Comparison of ENCODE assay signal across 8 mouse cellular contexts in genomic region chr11:60931869-60932481, GRCm38 (mm10). TPM values are rescaled to one million over a fixed set of nuclear protein-coding genes. Genes with fewer than 3 reads are reported as not detected.
DNase-seq lines count a peak whose midpoint lies in the region; ATAC-seq lines count a peak whose summit lies in the region.

Map2k3 (plus strand) TSS chr11:60932033.

- peak within 1 kb of the TSS; percentile 92 for H3K4me3 ChIP-seq in brown adipose tissue, adult 24 weeks (ENCODE audit: insufficient read depth, low read depth, low read length)
- peak within 1 kb of the TSS; percentile 85 to 93 for H3K4me3 ChIP-seq in heart, embryonic 14.5 days (ENCODE audit: control insufficient read depth in 1 of 2, insufficient read depth in 1 of 2, low read depth in 1 of 2, low read length in 2 of 2)
- H3K4me3 ChIP-seq in liver, embryonic 13.5 days (replicated peaks): peak within 1 kb of the TSS; percentile 95
- H3K4me3 ChIP-seq in stomach, embryonic 16.5 days (replicated peaks; ENCODE audit: low read length): peak within 1 kb of the TSS; percentile 96

- peak; percentile 96 for DNase-seq in CD4-positive, CD25-positive, alpha-beta regulatory T cell, adult 2 months (ENCODE audit: low read depth, low spot score)
- peak; percentile 82 for DNase-seq in fibroblast of lung, adult 2 months (ENCODE audit: low read depth)
- DNase-seq in kidney, postnatal 14 days: peak; percentile 98
- DNase-seq in liver, embryonic 13.5 days: peak; percentile 97
- peak; percentile 90 for DNase-seq in neural tube, embryonic 10.5 days (ENCODE audit: extremely low spot score, low spot score)

- H3K4me2 ChIP-seq in heart, embryonic 14.5 days (ENCODE audit: low read length): peak within 1 kb of the TSS; percentile 87
- H3K4me2 ChIP-seq in liver, embryonic 13.5 days: peak within 1 kb of the TSS; percentile 90
- peak within 1 kb of the TSS; percentile 96 for H3K4me2 ChIP-seq in stomach, embryonic 16.5 days (ENCODE audit: low read depth, low read length)

- no peaks in the 10 kb centered on the region for H3K36me3 ChIP-seq in heart, embryonic 14.5 days (ENCODE audit: control insufficient read depth, insufficient read depth, low read length)
- peaks cover 25% of the 10 kb centered on the region for H3K36me3 ChIP-seq in liver, embryonic 13.5 days
- no peaks in the 10 kb centered on the region for H3K36me3 ChIP-seq in stomach, embryonic 16.5 days (ENCODE audit: control insufficient read depth, insufficient read depth, low read length)

- H3K27me3 ChIP-seq in heart, embryonic 14.5 days (ENCODE audit: control insufficient read depth, insufficient read depth, low read length): no peaks in the 10 kb centered on the region
- H3K27me3 ChIP-seq in liver, embryonic 13.5 days: no peaks in the 10 kb centered on the region
- H3K27me3 ChIP-seq in stomach, embryonic 16.5 days (ENCODE audit: control insufficient read depth, insufficient read depth, low read length): no peaks in the 10 kb centered on the region

- peaks cover 36% of the 10 kb centered on the region for H3K4me1 ChIP-seq in brown adipose tissue, adult 24 weeks (ENCODE audit: control insufficient read depth, insufficient read depth, insufficient read length, low read length)
- H3K4me1 ChIP-seq in heart, embryonic 14.5 days (ENCODE audit: control insufficient read depth in 2 of 2, insufficient read depth in 2 of 2, low read length in 2 of 2): peaks cover 42 to 56% of the 10 kb centered on the region in 2 experiments
- H3K4me1 ChIP-seq in liver, embryonic 13.5 days (replicated peaks): peaks cover 76% of the 10 kb centered on the region
- H3K4me1 ChIP-seq in stomach, embryonic 16.5 days (ENCODE audit: control insufficient read depth, insufficient read depth, low read length): peaks cover 57% of the 10 kb centered on the region

- H3K27ac ChIP-seq in brown adipose tissue, adult 24 weeks (replicated peaks; ENCODE audit: low read depth, low read length): peak within 1 kb of the TSS; percentile 83
- H3K27ac ChIP-seq in heart, embryonic 14.5 days (replicated peaks in 1 of 2; ENCODE audit: control insufficient read depth in 1 of 2, insufficient read depth in 1 of 2, low read depth in 2 of 2, low read length in 2 of 2): peak within 1 kb of the TSS; percentile 55 to 86
- peak within 1 kb of the TSS; percentile 94 for H3K27ac ChIP-seq in liver, embryonic 13.5 days
- H3K27ac ChIP-seq in stomach, embryonic 16.5 days (ENCODE audit: low read length): peak within 1 kb of the TSS; percentile 82

- under 1% methylated on average over 55 of the region's 59 CpGs for WGBS in heart, embryonic 14.5 days
- WGBS in liver, embryonic 13.5 days (ENCODE audit: insufficient replicate concordance): under 1% methylated on average over 59 of the region's 59 CpGs
- under 1% methylated on average over 59 of the region's 59 CpGs for WGBS in stomach, embryonic 16.5 days

- peak within 1 kb of the TSS; percentile 95 for H3K9ac ChIP-seq in heart, embryonic 14.5 days (ENCODE audit: low read length)
- peak within 1 kb of the TSS; percentile 99 for H3K9ac ChIP-seq in liver, embryonic 13.5 days
- peak within 1 kb of the TSS; percentile 90 for H3K9ac ChIP-seq in stomach, embryonic 16.5 days (ENCODE audit: low read length)

- ATAC-seq in heart, embryonic 14.5 days (ENCODE audit: insufficient number of reproducible peaks, insufficient read depth, low FRiP score, low read depth): peak; percentile 93
- ATAC-seq in liver, embryonic 13.5 days (ENCODE audit: low read depth): peak; percentile 82
- ATAC-seq in stomach, embryonic 16.5 days (ENCODE audit: insufficient read depth, low FRiP score): peak; percentile 93

- H3K9me3 ChIP-seq in heart, embryonic 14.5 days (ENCODE audit: control insufficient read depth, low read length): no peaks in the 10 kb centered on the region
- H3K9me3 ChIP-seq in liver, embryonic 13.5 days (replicated peaks): no peaks in the 10 kb centered on the region
- no peaks in the 10 kb centered on the region for H3K9me3 ChIP-seq in stomach, embryonic 16.5 days (replicated peaks; ENCODE audit: control insufficient read depth, low read length)

RNA-seq across cellular contexts. Expression of gene Map2k3, which starts in this region (rescaled TPM):
- polyA plus RNA-seq in brown adipose tissue, adult 24 weeks (2012; ENCODE audit: insufficient read depth, insufficient read length, missing spikeins): 22.9 and 29.5 TPM in 2 replicates
- polyA plus RNA-seq in heart, embryonic 14.5 days (2014; fragmentation: Nextera tagmentation; extraction: Ambion mirVana): 59.2 and 62.6 TPM in 2 replicates
- polyA plus RNA-seq in liver, embryonic 13.5 days (2015; fragmentation: Nextera tagmentation; extraction: Ambion mirVana): 157 and 164 TPM in 2 replicates
- 119 and 132 TPM in 2 replicates for polyA plus RNA-seq in stomach, embryonic 16.5 days (2015; fragmentation: Nextera tagmentation; extraction: Ambion mirVana)

Comparison
In these comparisons a context has a peak if more than half of its experiments do, and no peak if none do; other contexts are left out.
1. Peak in every context shown above with its lines: DNase-seq, ATAC-seq, H3K4me3 ChIP-seq and H3K27ac ChIP-seq.